Mouse (Mus musculus) ES-Bruce4 (cell line): Measurements from ENCODE around the gene Obp2b.

ENCODE experiments used
- CTCF ChIP-seq: IDR thresholded peaks from one replicate; pipeline ENCODE4 v1.8.1; 2011; ENCODE audit warnings: low read depth, low read length
- EP300 ChIP-seq: IDR thresholded peaks from 2 replicates; pipeline ENCODE4 v1.6.1; 2011; ENCODE audit warnings: low read depth, low read length; ENCODE audit not compliant: insufficient read depth

- peak; percentile 46 for TF ChIP-seq CTCF
- no peak for TF ChIP-seq EP300
Measured at GRCm38 (mm10) chr2:25694605-25695004, 42.2 kb upstream of the Obp2b start.
